Mouse (Mus musculus) gastrocnemius, adult 2 months (tissue): ENCODE measurements around the gene Elf1. TPM values are rescaled to one million over a fixed set of nuclear protein-coding genes. Genes with fewer than 3 reads are reported as not detected.
"Not testable (repeated sequence)": the region's sequence is repeated elsewhere in the genome, so short reads cannot be mapped to it uniquely, and the experiment has no call there.

ENCODE experiments used
- DNase-seq: peaks from one replicate; pipeline ENCODE4 v3.0.0; 2022
- H3K27ac ChIP-seq: fragments of 200-600 bp; 2 replicates; pipeline ENCODE4 v1.8.1; 2022; ENCODE audit warnings: mild to moderate bottlenecking
- H3K4me3 ChIP-seq: fragments of 200-600 bp; 2 replicates; pipeline ENCODE4 v1.8.1; 2022; ENCODE audit warnings: mild to moderate bottlenecking, moderate library complexity
- CTCF ChIP-seq: fragments of 200-600 bp; IDR thresholded peaks from 2 replicates; pipeline ENCODE4 v1.8.1; 2022; ENCODE audit warnings: antibody characterized with exemption, mild to moderate bottlenecking, moderate library complexity
- intact Hi-C: fragments of 180-260 bp; cut with DNase I; formaldehyde crosslinking; loops from one replicate; pipeline ENCODE4 v1.15.1; 2025
- total RNA-seq, 2 experiments: library from RNA; stranded (reverse); gene quantifications; 2 replicates each; pipeline ENCODE4 v1.2.3; 2021

The Elf1 gene
- total RNA-seq, 2 experiments from 2014 or later = 4.6 to 6.0 TPM

DNA sequence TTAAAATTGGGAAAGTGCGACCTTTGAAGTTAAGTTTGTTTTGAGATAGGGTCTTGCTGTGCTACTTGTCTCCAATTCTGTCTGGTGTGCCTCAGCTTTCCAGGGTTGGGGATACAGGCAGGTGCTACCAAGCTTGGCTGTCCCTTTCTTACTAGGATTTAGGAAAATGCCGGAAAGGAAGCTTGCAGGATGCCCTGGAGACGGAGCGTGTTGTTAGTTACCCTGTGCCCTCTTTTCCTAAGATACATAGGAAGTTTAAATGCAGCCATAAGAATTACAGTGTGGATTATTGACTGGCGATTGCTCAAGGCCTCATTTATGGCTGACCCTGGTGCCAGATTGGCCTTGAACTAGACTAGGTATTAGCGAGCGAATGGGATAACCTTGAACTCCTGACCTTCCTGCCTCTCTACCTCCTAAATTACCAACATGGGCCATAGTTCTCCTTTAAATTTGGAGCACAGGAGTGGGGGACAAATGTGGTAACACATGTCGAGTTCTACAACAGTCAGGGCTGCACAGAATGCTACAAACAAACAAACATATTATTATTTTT lies 36.3 kb downstream of the Elf1 start:
- H3K27ac ChIP-seq = peak overlapping the region; percentile 68; the same call in 1 of the 2 replicates
- intact Hi-C loops = loop anchor here (5.0 kb wide), 1 partner anchor 45 kb away; no protein-coding TSS in a partner anchor
- TF ChIP-seq CTCF = no peak
- no peak for DNase-seq
- 0 out of 2 replicates have a peak overlapping the region, but pooled peaks have one; percentile 0 for H3K4me3 ChIP-seq

GRCm38 (mm10) chr14:79518123-79518522 lies 37.1 kb downstream of the Elf1 start:
- TF ChIP-seq CTCF = no peak
- intact Hi-C loops = loop anchor here (5.0 kb wide), 1 partner anchor 44 kb away; no protein-coding TSS in a partner anchor
- DNase-seq = no peak
- Histone ChIP-seq H3K4me3 (no peak overlapping the region; the same call in 1 of the 2 replicates), H3K27ac (peak overlapping the region; percentile 77)

DNA sequence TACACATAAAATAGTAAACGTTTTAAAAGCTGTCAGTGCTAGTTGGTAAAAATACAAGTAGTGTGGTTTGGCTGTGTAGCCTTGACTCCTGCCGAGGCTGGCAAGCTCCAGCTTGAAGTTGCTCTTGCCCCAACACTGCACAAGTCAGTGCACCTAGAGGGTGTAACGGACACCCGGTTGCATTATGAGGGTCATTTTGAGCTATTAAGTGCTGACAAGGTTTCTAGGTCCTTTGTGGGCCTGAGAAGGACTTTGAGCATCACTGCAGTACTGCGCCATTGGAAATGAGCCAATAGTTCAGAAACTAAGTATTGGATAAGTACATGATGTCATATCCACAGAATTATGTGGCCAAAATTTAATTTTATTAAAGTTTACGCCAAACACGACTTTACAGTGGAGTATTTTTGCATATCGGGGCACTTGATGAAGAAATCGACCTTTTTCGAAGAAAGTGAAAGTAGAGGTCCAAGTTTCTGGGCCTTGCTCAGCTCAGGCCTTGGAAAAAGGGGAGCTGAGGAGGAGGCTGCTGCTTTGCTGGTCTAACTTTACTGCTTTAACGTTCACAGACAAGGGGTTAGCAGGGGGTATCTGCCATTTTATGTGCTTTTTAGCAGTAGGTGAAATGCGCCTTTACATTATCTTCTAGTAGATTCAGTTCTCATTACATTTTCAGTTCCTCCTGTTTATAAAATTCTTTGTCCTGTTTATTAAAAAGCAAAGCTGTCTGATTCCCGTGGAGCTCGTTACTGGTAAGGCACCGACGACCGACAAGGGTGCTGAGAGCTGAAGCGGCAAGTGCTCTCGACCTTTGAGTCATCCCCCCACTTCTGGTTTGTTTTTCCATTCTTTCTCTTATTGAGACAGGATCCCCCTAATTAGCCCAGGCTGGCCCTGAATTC lies 38.0 kb downstream of the Elf1 start:
- peak overlapping the region; percentile 77 for H3K27ac ChIP-seq
- intact Hi-C loops = loop anchor here (5.0 kb wide), 1 partner anchor 43 kb away; no protein-coding TSS in a partner anchor
- peak; percentile 26 for DNase-seq
- TF ChIP-seq CTCF = no peak
- H3K4me3 ChIP-seq = peak overlapping the region; percentile 56

GRCm38 (mm10) chr14:79519663-79519975 lies 38.6 kb downstream of the Elf1 start:
- H3K4me3 ChIP-seq = peak overlapping the region; percentile 56
- intact Hi-C loops = loop anchor here (5.0 kb wide), 1 partner anchor 43 kb away; no protein-coding TSS in a partner anchor
- TF ChIP-seq CTCF = no peak
- H3K27ac ChIP-seq = peak overlapping the region; percentile 77
- DNase-seq = no peak

- TF ChIP-seq CTCF = no peak
- H3K27ac ChIP-seq = peak overlapping the region; percentile 24; the same call in 1 of the 2 replicates
- H3K4me3 ChIP-seq = no peak overlapping the region
- no peak for DNase-seq
- intact Hi-C loops = no loop called here
These were observed 39.6 kb downstream of the Elf1 start for GRCm38 (mm10) chr14:79520612-79521011.

- Histone ChIP-seq H3K27ac (peak overlapping the region; percentile 24), H3K4me3 (no peak overlapping the region)
- intact Hi-C loops = no loop called here
- no peak for TF ChIP-seq CTCF
- DNase-seq = no peak
These were observed 40.1 kb downstream of the Elf1 start for GRCm38 (mm10) chr14:79521056-79521455.

- no peak for TF ChIP-seq CTCF
- Histone ChIP-seq H3K4me3 (no peak overlapping the region), H3K27ac (peak overlapping the region; percentile 24)
- no peak for DNase-seq
- intact Hi-C loops = no loop called here
These were observed 40.6 kb downstream of the Elf1 start for GRCm38 (mm10) chr14:79521471-79522117.

GRCm38 (mm10) chr14:79522387-79522786 lies 41.4 kb downstream of the Elf1 start:
- intact Hi-C loops = no loop called here
- no peak for DNase-seq
- H3K4me3 ChIP-seq = peak overlapping the region; percentile 11; the same call in 1 of the 2 replicates
- H3K27ac ChIP-seq = peak overlapping the region; percentile 24
- TF ChIP-seq CTCF = no peak

- DNase-seq, H3K27ac ChIP-seq, intact Hi-C loops, H3K4me3 ChIP-seq: not testable (repeated sequence)
These were observed 45.1 kb downstream of the Elf1 start for GRCm38 (mm10) chr14:79526106-79526505.

- Histone ChIP-seq H3K4me3 (no peak overlapping the region), H3K27ac (no peak overlapping the region)
- intact Hi-C loops = no loop called here
- DNase-seq = no peak
- no peak for TF ChIP-seq CTCF
These were observed 46.7 kb downstream of the Elf1 start for GRCm38 (mm10) chr14:79527704-79528103.

GRCm38 (mm10) chr14:79529581-79530554 lies 48.9 kb downstream of the Elf1 start:
- DNase-seq = no peak
- no peak for TF ChIP-seq CTCF
- no peak overlapping the region for H3K27ac ChIP-seq
- intact Hi-C loops = no loop called here
- no peak overlapping the region for H3K4me3 ChIP-seq

DNA sequence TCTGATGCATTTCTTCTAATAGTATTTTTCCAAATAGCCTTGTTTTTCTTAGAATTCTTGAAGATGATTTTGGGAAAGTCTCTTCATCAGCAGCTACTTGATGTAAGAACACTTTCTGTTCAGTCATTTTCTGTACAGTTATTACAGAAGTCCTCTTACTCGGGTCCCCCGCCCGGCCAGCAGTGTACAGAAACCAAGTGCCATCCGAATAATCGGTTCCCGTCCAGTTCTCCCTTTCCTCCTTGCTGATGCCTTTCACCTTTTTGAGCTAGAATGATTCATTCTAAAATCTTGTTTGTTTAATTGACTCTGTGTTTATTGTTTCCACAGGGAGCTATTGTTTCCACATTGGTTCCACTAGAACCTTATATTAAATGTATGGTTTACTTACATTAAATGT lies 49.8 kb downstream of the Elf1 start:
- Histone ChIP-seq H3K27ac (no peak overlapping the region), H3K4me3 (no peak overlapping the region)
- intact Hi-C loops = no loop called here
- TF ChIP-seq CTCF = no peak
- DNase-seq = no peak
